Mouse (Mus musculus): ENCODE measurements at regions not wholly inside any gene's neighbourhood (a gene's known extent, or its start where the extent isn't known, plus 50 kb on each side); places are given as distances from the start of the nearest gene placed in this dataset.

- DNase-seq: no peak
- H3K4me1 ChIP-seq (replicated peaks; ENCODE audit: control insufficient read depth, insufficient read depth, low read length): no peaks in the 10 kb centered on the region
- no peak overlapping the region for H3K27ac ChIP-seq (ENCODE audit: control insufficient read depth, insufficient read depth, low read length)
- no peaks in the 10 kb centered on the region for H3K36me3 ChIP-seq (ENCODE audit: control insufficient read depth, insufficient read depth, low read length)
- TF ChIP-seq POLR2A (IDR thresholded peaks at IDR 0.05; ENCODE audit: control insufficient read depth, extremely low read depth, insufficient read depth, low read length, poor library complexity) (no peak), CTCF (IDR thresholded peaks at IDR 0.05; ENCODE audit: borderline replicate concordance, control insufficient read depth, extremely low read depth, insufficient read depth, low read length, poor library complexity) (no peak)
- no peaks in the 10 kb centered on the region for H3K27me3 ChIP-seq (ENCODE audit: control insufficient read depth, insufficient read depth, low read length)
- WGBS: 75% methylated on average over 5 of the region's 5 CpGs
- H3K4me3 ChIP-seq (ENCODE audit: control insufficient read depth, insufficient read depth, low read length): no peak overlapping the region
Observed at GRCm38 (mm10) chr8:86184671-86185070, 343.9 kb downstream of the Phkb start.

GRCm38 (mm10) chr8:86180793-86181192 is 340.0 kb downstream of the Phkb start:
- 92% methylated on average over 3 of the region's 3 CpGs for WGBS
- no peak for TF ChIP-seq POLR2A (IDR thresholded peaks at IDR 0.05; ENCODE audit: control insufficient read depth, extremely low read depth, insufficient read depth, low read length, poor library complexity)
- no peak for TF ChIP-seq CTCF (IDR thresholded peaks at IDR 0.05; ENCODE audit: borderline replicate concordance, control insufficient read depth, extremely low read depth, insufficient read depth, low read length, poor library complexity)
- Histone ChIP-seq H3K4me3 (ENCODE audit: control insufficient read depth, insufficient read depth, low read length) (no peak overlapping the region), H3K36me3 (ENCODE audit: control insufficient read depth, insufficient read depth, low read length) (no peaks in the 10 kb centered on the region), H3K27ac (ENCODE audit: control insufficient read depth, insufficient read depth, low read length) (no peak overlapping the region), H3K27me3 (ENCODE audit: control insufficient read depth, insufficient read depth, low read length) (no peaks in the 10 kb centered on the region), H3K4me1 (replicated peaks; ENCODE audit: control insufficient read depth, insufficient read depth, low read length) (no peaks in the 10 kb centered on the region)
- no peak for DNase-seq

- 44% methylated on average over 1 of the region's 1 CpGs for WGBS
- TF ChIP-seq CTCF (IDR thresholded peaks at IDR 0.05; ENCODE audit: borderline replicate concordance, control insufficient read depth, extremely low read depth, insufficient read depth, low read length, poor library complexity) (no peak), POLR2A (IDR thresholded peaks at IDR 0.05; ENCODE audit: control insufficient read depth, extremely low read depth, insufficient read depth, low read length, poor library complexity) (no peak)
Observed at GRCm38 (mm10) chr8:86170091-86170490, 329.3 kb downstream of the Phkb start.

GRCm38 (mm10) chr8:86164818-86165217 is 324.1 kb downstream of the Phkb start:
- no peaks in the 10 kb centered on the region for H3K27me3 ChIP-seq (ENCODE audit: control insufficient read depth, insufficient read depth, low read length)
- TF ChIP-seq CTCF (IDR thresholded peaks at IDR 0.05; ENCODE audit: borderline replicate concordance, control insufficient read depth, extremely low read depth, insufficient read depth, low read length, poor library complexity) (no peak), POLR2A (IDR thresholded peaks at IDR 0.05; ENCODE audit: control insufficient read depth, extremely low read depth, insufficient read depth, low read length, poor library complexity) (no peak)
- 93% methylated on average over 2 of the region's 2 CpGs for WGBS
- no peaks in the 10 kb centered on the region for H3K4me1 ChIP-seq (replicated peaks; ENCODE audit: control insufficient read depth, insufficient read depth, low read length)
- H3K36me3 ChIP-seq (ENCODE audit: control insufficient read depth, insufficient read depth, low read length): no peaks in the 10 kb centered on the region
- no peak for DNase-seq
- no peak overlapping the region for H3K4me3 ChIP-seq (ENCODE audit: control insufficient read depth, insufficient read depth, low read length)
- no peak overlapping the region for H3K27ac ChIP-seq (ENCODE audit: control insufficient read depth, insufficient read depth, low read length)

More at GRCm38 (mm10) chr8:86170091-86170490, 329.3 kb downstream of the Phkb start:
- Histone ChIP-seq H3K4me3 (ENCODE audit: control insufficient read depth, insufficient read depth, low read length) (no peak overlapping the region), H3K36me3 (ENCODE audit: control insufficient read depth, insufficient read depth, low read length) (no peaks in the 10 kb centered on the region), H3K27ac (ENCODE audit: control insufficient read depth, insufficient read depth, low read length) (no peak overlapping the region), H3K27me3 (ENCODE audit: control insufficient read depth, insufficient read depth, low read length) (no peaks in the 10 kb centered on the region), H3K4me1 (replicated peaks; ENCODE audit: control insufficient read depth, insufficient read depth, low read length) (no peaks in the 10 kb centered on the region)
- DNase-seq: no peak

- no peak overlapping the region for H3K27ac ChIP-seq (ENCODE audit: control insufficient read depth, insufficient read depth, low read length)
- TF ChIP-seq CTCF (IDR thresholded peaks at IDR 0.05; ENCODE audit: borderline replicate concordance, control insufficient read depth, extremely low read depth, insufficient read depth, low read length, poor library complexity) (no peak), POLR2A (IDR thresholded peaks at IDR 0.05; ENCODE audit: control insufficient read depth, extremely low read depth, insufficient read depth, low read length, poor library complexity) (no peak)
- H3K27me3 ChIP-seq (ENCODE audit: control insufficient read depth, insufficient read depth, low read length): no peaks in the 10 kb centered on the region
- no peaks in the 10 kb centered on the region for H3K4me1 ChIP-seq (replicated peaks; ENCODE audit: control insufficient read depth, insufficient read depth, low read length)
- no peak for DNase-seq
- no peak overlapping the region for H3K4me3 ChIP-seq (ENCODE audit: control insufficient read depth, insufficient read depth, low read length)
- 94% methylated on average over 6 of the region's 6 CpGs for WGBS
- no peaks in the 10 kb centered on the region for H3K36me3 ChIP-seq (ENCODE audit: control insufficient read depth, insufficient read depth, low read length)
Observed at GRCm38 (mm10) chr8:86159074-86159783, 318.5 kb downstream of the Phkb start.

GRCm38 (mm10) chr8:86147586-86147985 is 306.8 kb downstream of the Phkb start:
- WGBS: 38% methylated on average over 6 of the region's 6 CpGs
- Histone ChIP-seq H3K4me3 (ENCODE audit: control insufficient read depth, insufficient read depth, low read length) (no peak overlapping the region), H3K36me3 (ENCODE audit: control insufficient read depth, insufficient read depth, low read length) (no peaks in the 10 kb centered on the region), H3K27ac (ENCODE audit: control insufficient read depth, insufficient read depth, low read length) (no peak overlapping the region), H3K27me3 (ENCODE audit: control insufficient read depth, insufficient read depth, low read length) (no peaks in the 10 kb centered on the region), H3K4me1 (replicated peaks; ENCODE audit: control insufficient read depth, insufficient read depth, low read length) (no peaks in the 10 kb centered on the region)
- TF ChIP-seq POLR2A (IDR thresholded peaks at IDR 0.05; ENCODE audit: control insufficient read depth, extremely low read depth, insufficient read depth, low read length, poor library complexity): no peak
- no peak for DNase-seq

GRCm38 (mm10) chr8:86125244-86125643 is 284.5 kb downstream of the Phkb start:
- Histone ChIP-seq H3K36me3 (ENCODE audit: control insufficient read depth, insufficient read depth, low read length) (no peaks in the 10 kb centered on the region), H3K4me3 (ENCODE audit: control insufficient read depth, insufficient read depth, low read length) (no peak overlapping the region), H3K27ac (ENCODE audit: control insufficient read depth, insufficient read depth, low read length) (no peak overlapping the region), H3K4me1 (replicated peaks; ENCODE audit: control insufficient read depth, insufficient read depth, low read length) (no peaks in the 10 kb centered on the region), H3K27me3 (ENCODE audit: control insufficient read depth, insufficient read depth, low read length) (no peaks in the 10 kb centered on the region)
- no peak for DNase-seq
- 93% methylated on average over 2 of the region's 2 CpGs for WGBS
- TF ChIP-seq POLR2A (IDR thresholded peaks at IDR 0.05; ENCODE audit: control insufficient read depth, extremely low read depth, insufficient read depth, low read length, poor library complexity) (no peak), CTCF (IDR thresholded peaks at IDR 0.05; ENCODE audit: borderline replicate concordance, control insufficient read depth, extremely low read depth, insufficient read depth, low read length, poor library complexity) (no peak)

Measured in thymus, adult 2 months (tissue).